Mouse (Mus musculus) limb, embryonic 15.5 days (tissue): ENCODE data around the gene Gtsf1. TPM values are rescaled to one million over a fixed set of nuclear protein-coding genes. Genes with fewer than 3 reads are reported as not detected.

Experiments used
- polyA plus RNA-seq: library from polyadenylated mRNA; unstranded; fragments of >200 nt; fragmentation: Nextera tagmentation; extraction: Ambion mirVana; gene quantifications from 2 replicates; pipeline ENCODE4 v1.2.1, GENCODE M21; 2015

The Gtsf1 gene
- polyA plus RNA-seq, 1 experiment from 2014 or later: not detected

Other genes with a start within 250 kb of the Gtsf1 start
- gene Cbx5, start 190.7 kb downstream of the Gtsf1 start, polyA plus RNA-seq: 92.8 and 98.4 TPM in 2 replicates
- 593 and 673 TPM in 2 replicates for gene Hnrnpa1, start 190.0 kb downstream of the Gtsf1 start, polyA plus RNA-seq
- 1.5 and 2.2 TPM in 2 replicates for gene Nfe2, start 172.1 kb downstream of the Gtsf1 start, polyA plus RNA-seq
- gene Copz1, start 157.8 kb downstream of the Gtsf1 start, polyA plus RNA-seq: 270 and 286 TPM in 2 replicates
- gene Gpr84, start 119.9 kb downstream of the Gtsf1 start, polyA plus RNA-seq: 0.20 and 0.36 TPM in 2 replicates
- 17.1 and 19.4 TPM in 2 replicates for gene Zfp385a, start 90.4 kb downstream of the Gtsf1 start, polyA plus RNA-seq
- gene Itga5, start 63.7 kb downstream of the Gtsf1 start, polyA plus RNA-seq: 62.0 and 64.9 TPM in 2 replicates
- gene Gtsf2, start 18.0 kb upstream of the Gtsf1 start, polyA plus RNA-seq: not detected in 2 replicates
- 4.4 and 5.0 TPM in 2 replicates for gene Nckap1l, start 23.3 kb upstream of the Gtsf1 start, polyA plus RNA-seq
- gene Pde1b, start 72.6 kb upstream of the Gtsf1 start, polyA plus RNA-seq: 3.9 and 4.4 TPM in 2 replicates
- gene Ppp1r1a, start 107.5 kb upstream of the Gtsf1 start, polyA plus RNA-seq: 7.6 and 9.0 TPM in 2 replicates
- gene Glycam1, start 134.6 kb upstream of the Gtsf1 start, polyA plus RNA-seq: not detected in 2 replicates